Mouse (Mus musculus): ENCODE data around the gene Kcnj8. TPM values are rescaled to one million over a fixed set of nuclear protein-coding genes. Genes with fewer than 3 reads are reported as not detected.
"Not testable (repeated sequence)": the region's sequence is repeated elsewhere in the genome, so short reads cannot be mapped to it uniquely, and the experiment has no call there.

Gene Kcnj8
- polyA plus RNA-seq, 1 experiment from 2014 or later = 44.6 TPM

DNA sequence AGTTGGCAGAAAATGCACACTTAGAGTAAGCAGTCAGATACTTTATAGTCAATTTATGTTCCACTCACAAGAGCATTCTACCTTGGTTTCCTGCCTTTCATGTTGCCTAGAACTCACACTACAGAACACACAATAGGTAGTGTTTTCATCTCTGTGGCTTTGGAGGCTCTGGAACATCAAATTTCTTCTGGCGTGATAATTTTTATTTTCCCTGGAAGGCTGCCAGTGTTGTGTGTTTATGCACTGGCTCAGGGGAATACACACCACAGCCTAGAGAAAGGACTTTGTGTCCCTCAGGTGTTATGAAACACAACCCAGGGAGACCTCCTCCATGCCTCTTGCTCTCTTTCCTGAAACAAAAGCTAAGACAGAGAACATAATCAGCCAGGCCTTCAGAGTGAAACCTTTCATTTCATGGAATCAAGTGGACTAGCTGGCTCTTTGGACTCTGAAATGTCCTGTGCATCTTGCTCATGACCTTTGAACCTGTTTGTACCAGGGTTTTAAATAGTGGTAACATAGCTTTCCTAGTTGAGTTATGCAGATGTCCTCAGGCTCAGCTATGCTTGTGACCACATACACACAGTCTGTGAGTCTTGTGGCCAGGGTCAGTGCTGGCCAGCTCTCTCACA is 43.4 kb downstream of the Kcnj8 start:
- no peak overlapping the region for H3K4me3 ChIP-seq (ENCODE audit: low read depth, low read length)
- H3K27ac ChIP-seq (replicated peaks) = no peak overlapping the region
- no peak for TF ChIP-seq EP300 (optimal IDR thresholded peaks at IDR 0.05)
- TF ChIP-seq CTCF (IDR thresholded peaks at IDR 0.05; ENCODE audit: low read depth) = no peak
- H3K4me1 ChIP-seq (replicated peaks; ENCODE audit: control insufficient read depth, insufficient read depth) = 0 out of 2 replicates have a peak, but pooled peaks cover 3% of the 10 kb centered on the region
- no peak overlapping the region for H3K4me2 ChIP-seq (replicated peaks; ENCODE audit: low read depth)
- H3K9me3 ChIP-seq (ENCODE audit: control insufficient read depth, low read length) = no peaks in the 10 kb centered on the region
- H3K36me3 ChIP-seq (ENCODE audit: control insufficient read depth, insufficient read depth, low read length) = no peaks in the 10 kb centered on the region
- no peak overlapping the region for H3K9ac ChIP-seq (ENCODE audit: low read length)
- H3K27me3 ChIP-seq (ENCODE audit: control insufficient read depth, insufficient read depth, low read length) = no peaks in the 10 kb centered on the region
- ATAC-seq (ENCODE audit: low FRiP score, low TSS enrichment) (no peak), DNase-seq (ENCODE audit: low spot score) (no peak)
- WGBS = 41% methylated on average over 1 of the region's 1 CpGs

DNA sequence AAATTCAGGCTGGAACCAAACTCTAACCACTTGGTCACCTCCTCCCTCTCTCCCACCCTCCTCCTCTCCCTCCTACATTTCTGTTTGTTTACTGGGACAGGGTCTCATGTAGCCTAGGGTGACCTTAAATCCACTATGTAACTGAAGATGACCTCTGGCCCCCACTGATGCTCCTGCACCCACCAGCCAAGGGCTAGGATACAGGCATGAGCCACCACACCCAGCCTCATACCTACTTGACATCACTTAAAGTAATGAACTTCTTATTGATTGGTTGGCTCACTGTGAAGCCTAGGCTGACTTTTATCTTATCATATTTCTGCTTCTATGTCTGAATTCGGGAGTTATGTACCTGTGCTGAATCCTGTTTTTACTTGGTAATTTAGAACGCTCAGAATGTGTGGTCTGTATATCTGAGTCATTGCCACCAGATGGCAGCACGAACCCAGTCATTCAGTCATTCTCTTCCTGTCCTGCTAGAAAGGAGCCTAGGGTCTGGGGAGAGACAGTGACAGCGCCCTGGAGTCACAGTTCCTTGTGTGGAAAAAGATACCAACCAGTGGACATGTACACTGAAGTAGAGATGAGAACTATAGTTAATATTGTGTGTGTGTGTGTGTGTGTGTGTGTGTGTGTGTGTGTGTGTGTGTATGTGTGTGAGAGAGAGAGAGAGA is 46.6 kb downstream of the Kcnj8 start:
- H3K4me1 ChIP-seq (replicated peaks; ENCODE audit: control insufficient read depth, insufficient read depth) = 0 out of 2 replicates have a peak, but pooled peaks cover 3% of the 10 kb centered on the region
- DNase-seq (ENCODE audit: low spot score) (peak; percentile 70), ATAC-seq (ENCODE audit: low FRiP score, low TSS enrichment) (peak; percentile 73)
- no peak overlapping the region for H3K9ac ChIP-seq (ENCODE audit: low read length)
- no peaks in the 10 kb centered on the region for H3K27me3 ChIP-seq (ENCODE audit: control insufficient read depth, insufficient read depth, low read length)
- H3K4me2 ChIP-seq (replicated peaks; ENCODE audit: low read depth) = no peak overlapping the region
- no peak overlapping the region for H3K4me3 ChIP-seq (ENCODE audit: low read depth, low read length)
- 6% methylated on average over 4 of the region's 4 CpGs for WGBS
- H3K27ac ChIP-seq (replicated peaks) = no peak overlapping the region
- TF ChIP-seq CTCF (IDR thresholded peaks at IDR 0.05; ENCODE audit: low read depth) (peak; percentile 94), EP300 (optimal IDR thresholded peaks at IDR 0.05) (no peak)
- H3K9me3 ChIP-seq (ENCODE audit: control insufficient read depth, low read length) = no peaks in the 10 kb centered on the region
- no peaks in the 10 kb centered on the region for H3K36me3 ChIP-seq (ENCODE audit: control insufficient read depth, insufficient read depth, low read length)

DNA sequence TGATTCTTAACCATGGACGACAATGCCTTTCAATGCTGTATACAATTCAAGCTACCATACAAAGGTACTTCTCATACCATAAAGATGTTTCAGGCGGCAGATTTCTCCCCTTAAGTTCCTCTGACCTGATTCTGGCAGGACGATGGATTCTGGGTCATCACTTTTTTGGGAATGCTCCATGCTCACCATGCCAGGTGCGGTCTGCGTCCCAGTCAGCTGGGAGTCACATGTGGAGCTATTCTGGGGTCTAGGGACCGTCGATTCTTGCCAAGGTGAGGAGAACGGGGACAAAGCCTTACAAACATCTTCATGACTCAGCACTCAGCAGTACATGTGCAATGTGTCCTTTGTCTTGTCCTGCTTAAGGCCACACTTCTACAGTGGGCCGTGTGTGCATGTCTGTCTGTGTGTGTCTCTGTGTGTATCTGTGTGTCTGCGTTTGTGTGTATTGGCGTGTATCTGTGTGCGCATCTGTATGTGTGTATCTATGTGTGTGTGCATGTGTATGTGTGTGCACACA is 49.8 kb downstream of the Kcnj8 start:
- DNase-seq (ENCODE audit: low spot score) = no peak
- H3K27me3 ChIP-seq (ENCODE audit: control insufficient read depth, insufficient read depth, low read length) = no peaks in the 10 kb centered on the region
- H3K36me3 ChIP-seq (ENCODE audit: control insufficient read depth, insufficient read depth, low read length) = no peaks in the 10 kb centered on the region
- 78% methylated on average over 12 of the region's 12 CpGs for whole genome bisulfite sequencing
- no peak overlapping the region for H3K27ac ChIP-seq (replicated peaks)
- no peaks in the 10 kb centered on the region for H3K4me1 ChIP-seq (replicated peaks; ENCODE audit: control insufficient read depth, insufficient read depth)
- no peak overlapping the region for H3K9ac ChIP-seq (ENCODE audit: low read length)
- no peak overlapping the region for H3K4me3 ChIP-seq (ENCODE audit: low read depth, low read length)
- TF ChIP-seq EP300 (optimal IDR thresholded peaks at IDR 0.05) (no peak), CTCF (IDR thresholded peaks at IDR 0.05; ENCODE audit: low read depth) (no peak)
- H3K9me3 ChIP-seq (ENCODE audit: control insufficient read depth, low read length) = no peaks in the 10 kb centered on the region
- ATAC-seq (ENCODE audit: low FRiP score, low TSS enrichment) = no peak
- no peak overlapping the region for H3K4me2 ChIP-seq (replicated peaks; ENCODE audit: low read depth)

DNA sequence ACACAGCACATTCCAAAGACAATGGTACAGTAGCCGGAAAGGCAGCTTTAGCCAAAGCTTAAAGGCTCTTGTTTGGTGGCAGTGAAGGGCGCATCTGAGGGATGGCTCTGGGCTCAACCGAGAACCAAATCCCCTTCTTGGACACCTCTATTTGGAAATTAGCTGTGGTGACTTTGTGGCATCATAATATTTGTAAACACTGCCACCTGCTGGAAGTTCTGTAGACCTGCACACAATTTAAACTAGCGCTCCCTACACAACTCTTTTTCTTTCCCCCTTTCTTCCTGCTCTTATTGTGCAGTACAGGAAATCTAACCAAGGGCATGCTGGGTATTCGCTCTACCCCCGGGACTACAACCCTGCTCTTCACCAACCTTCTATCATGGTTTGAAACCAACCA is 52.3 kb downstream of the Kcnj8 start:
- Histone ChIP-seq H3K4me3 (ENCODE audit: low read depth, low read length) (no peak overlapping the region), H3K27me3 (ENCODE audit: control insufficient read depth, insufficient read depth, low read length) (no peaks in the 10 kb centered on the region), H3K4me1 (replicated peaks; ENCODE audit: control insufficient read depth, insufficient read depth) (no peaks in the 10 kb centered on the region), H3K9me3 (ENCODE audit: control insufficient read depth, low read length) (no peaks in the 10 kb centered on the region), H3K9ac (ENCODE audit: low read length) (no peak overlapping the region), H3K4me2 (replicated peaks; ENCODE audit: low read depth) (no peak overlapping the region), H3K36me3 (ENCODE audit: control insufficient read depth, insufficient read depth, low read length) (no peaks in the 10 kb centered on the region), H3K27ac (replicated peaks) (no peak overlapping the region)
- 8% methylated on average over 6 of the region's 6 CpGs for WGBS
- ATAC-seq (ENCODE audit: low FRiP score, low TSS enrichment) (peak; percentile 20; the same call in 1 of the 2 replicates), DNase-seq (ENCODE audit: low spot score) (no peak)
- TF ChIP-seq EP300 (optimal IDR thresholded peaks at IDR 0.05) = no peak
- peak; percentile 85 for TF ChIP-seq CTCF (IDR thresholded peaks at IDR 0.05; ENCODE audit: low read depth)

DNA sequence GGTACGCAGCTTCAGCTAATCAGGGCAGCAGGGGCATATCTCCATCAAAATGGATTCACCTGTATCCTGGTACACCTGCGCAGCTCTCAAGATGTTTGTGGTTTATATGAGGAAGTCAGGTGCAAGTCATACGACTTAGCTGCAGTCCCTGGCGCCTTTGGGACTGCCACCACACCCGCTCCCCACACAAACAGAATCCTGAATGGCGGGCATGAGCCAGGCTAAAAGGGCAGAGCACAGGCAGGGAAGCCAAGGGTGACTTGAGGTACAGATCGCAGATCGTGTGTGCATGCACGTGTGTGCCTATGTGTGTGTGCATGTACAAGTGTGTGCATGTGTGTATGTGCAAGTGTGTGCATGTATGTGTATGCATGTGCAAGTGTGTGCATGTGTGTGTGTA is 56.0 kb downstream of the Kcnj8 start:
- not testable (repeated sequence) for H3K9me3 ChIP-seq (ENCODE audit: control insufficient read depth, low read length); H3K4me3 ChIP-seq (ENCODE audit: low read depth, low read length); H3K36me3 ChIP-seq (ENCODE audit: control insufficient read depth, insufficient read depth, low read length); H3K27ac ChIP-seq (replicated peaks); H3K4me2 ChIP-seq (replicated peaks; ENCODE audit: low read depth); H3K9ac ChIP-seq (ENCODE audit: low read length); H3K4me1 ChIP-seq (replicated peaks; ENCODE audit: control insufficient read depth, insufficient read depth); H3K27me3 ChIP-seq (ENCODE audit: control insufficient read depth, insufficient read depth, low read length)
- DNase-seq (ENCODE audit: low spot score) (peak; percentile 36), ATAC-seq (ENCODE audit: low FRiP score, low TSS enrichment) (peak; percentile 73)
- WGBS = 58% methylated on average over 8 of the region's 9 CpGs

DNA sequence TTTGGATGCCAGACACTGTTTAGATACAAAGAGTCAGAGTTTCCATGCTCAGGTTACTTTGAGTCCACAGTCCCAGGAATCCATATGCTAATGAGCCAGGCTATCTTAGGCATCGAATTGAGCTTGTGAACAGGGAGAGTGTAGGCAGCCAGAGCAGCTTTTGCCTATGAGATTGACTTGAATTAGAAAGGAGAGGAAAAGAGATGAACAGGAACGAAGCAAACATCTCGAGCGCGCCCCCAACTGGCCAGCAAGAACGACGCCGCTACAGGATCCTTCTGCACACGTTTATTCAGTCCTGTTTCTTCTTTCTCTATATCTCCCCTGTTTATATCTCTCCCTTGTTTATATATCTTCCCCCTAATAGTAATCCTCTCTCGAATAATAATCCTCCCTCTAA is 56.5 kb downstream of the Kcnj8 start:
- 6% methylated on average over 10 of the region's 10 CpGs for WGBS
- no peaks in the 10 kb centered on the region for H3K4me1 ChIP-seq (replicated peaks; ENCODE audit: control insufficient read depth, insufficient read depth)
- DNase-seq (ENCODE audit: low spot score) = peak; percentile 70
- no peaks in the 10 kb centered on the region for H3K9me3 ChIP-seq (ENCODE audit: control insufficient read depth, low read length)
- no peak overlapping the region for H3K4me2 ChIP-seq (replicated peaks; ENCODE audit: low read depth)
- no peak overlapping the region for H3K27ac ChIP-seq (replicated peaks)
- no peak for TF ChIP-seq EP300 (optimal IDR thresholded peaks at IDR 0.05)
- TF ChIP-seq CTCF (IDR thresholded peaks at IDR 0.05; ENCODE audit: low read depth) = peak; percentile 66
- no peak for ATAC-seq (ENCODE audit: low FRiP score, low TSS enrichment)
- H3K4me3 ChIP-seq (ENCODE audit: low read depth, low read length) = no peak overlapping the region
- H3K36me3 ChIP-seq (ENCODE audit: control insufficient read depth, insufficient read depth, low read length) = no peaks in the 10 kb centered on the region
- H3K27me3 ChIP-seq (ENCODE audit: control insufficient read depth, insufficient read depth, low read length) = no peaks in the 10 kb centered on the region
- H3K9ac ChIP-seq (ENCODE audit: low read length) = no peak overlapping the region

Other genes starting within 250 kb of the Kcnj8 start
- gene Slco1a5, start 248.6 kb downstream of the Kcnj8 start, polyA plus RNA-seq (2015; fragmentation: Nextera tagmentation; extraction: Ambion mirVana) = 1.4 and 1.6 TPM in 2 replicates
- gene Pyroxd1, start 226.0 kb downstream of the Kcnj8 start, polyA plus RNA-seq (2015; fragmentation: Nextera tagmentation; extraction: Ambion mirVana) = 24.5 and 24.7 TPM in 2 replicates
- 11.7 TPM in 2 replicates for gene Recql, start 184.5 kb downstream of the Kcnj8 start, polyA plus RNA-seq (2015; fragmentation: Nextera tagmentation; extraction: Ambion mirVana)
- gene Golt1b, start 184.4 kb downstream of the Kcnj8 start, polyA plus RNA-seq (2015; fragmentation: Nextera tagmentation; extraction: Ambion mirVana) = 62.2 and 68.5 TPM in 2 replicates
- gene Spx, start 158.2 kb downstream of the Kcnj8 start, polyA plus RNA-seq (2015; fragmentation: Nextera tagmentation; extraction: Ambion mirVana) = 0.49 and 0.64 TPM in 2 replicates
- 0.07 and 0.58 TPM in 2 replicates for gene Gys2, start 98.5 kb downstream of the Kcnj8 start, polyA plus RNA-seq (2015; fragmentation: Nextera tagmentation; extraction: Ambion mirVana)
- gene Ldhb, start 63.7 kb downstream of the Kcnj8 start, polyA plus RNA-seq (2015; fragmentation: Nextera tagmentation; extraction: Ambion mirVana) = 151 and 174 TPM in 2 replicates
- 4.6 and 5.8 TPM in 2 replicates for gene Abcc9, start 130.7 kb upstream of the Kcnj8 start, polyA plus RNA-seq (2015; fragmentation: Nextera tagmentation; extraction: Ambion mirVana)
- gene Cmas, start 185.1 kb upstream of the Kcnj8 start, polyA plus RNA-seq (2015; fragmentation: Nextera tagmentation; extraction: Ambion mirVana) = 79.5 and 80.7 TPM in 2 replicates
- not detected in 2 replicates for gene Sult6b2, start 232.9 kb upstream of the Kcnj8 start, polyA plus RNA-seq (2015; fragmentation: Nextera tagmentation; extraction: Ambion mirVana)

Data from stomach, postnatal 0 days (tissue).